Mouse (Mus musculus): ENCODE data around the gene Fbxl16.

DNA sequence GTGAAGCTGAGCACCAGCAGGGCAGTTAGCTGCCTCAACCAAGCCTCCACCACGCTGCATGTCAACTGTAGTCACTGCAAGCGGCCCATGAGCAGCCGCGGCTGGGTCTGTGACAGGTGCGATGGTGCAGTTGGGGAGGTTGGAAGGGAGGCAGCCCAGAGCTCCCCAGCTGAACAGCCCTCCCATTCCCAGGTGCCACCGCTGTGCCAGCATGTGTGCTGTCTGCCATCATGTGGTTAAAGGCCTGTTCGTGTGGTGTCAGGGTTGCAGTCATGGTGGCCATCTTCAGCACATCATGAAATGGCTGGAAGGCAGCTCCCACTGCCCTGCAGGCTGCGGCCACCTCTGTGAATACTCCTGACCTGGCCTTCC, 19.3 kb downstream of the Fbxl16 start:
- no peak for TF ChIP-seq CTCF (IDR thresholded peaks at IDR 0.05; ENCODE audit: borderline replicate concordance, insufficient read depth, low read depth, low read length)
- TF ChIP-seq POLR2A (IDR thresholded peaks at IDR 0.05; ENCODE audit: borderline replicate concordance, insufficient read depth, low read length) = no peak
